Mouse (Mus musculus) forebrain, postnatal 0 days (tissue): ENCODE data around the gene Tnfsf11. TPM values are rescaled to one million over a fixed set of nuclear protein-coding genes. Genes with fewer than 3 reads are reported as not detected.

ENCODE experiments used
- ATAC-seq: fragments of 200-750 bp; cut with Nextera tagmentation; 2 replicates; pipeline ENCODE4 v1.8.0; 2017; ENCODE audit warnings: mild to moderate bottlenecking, moderate library complexity
- DNase-seq: peaks from one replicate; pipeline ENCODE4 v3.0.0-alpha.2; 2015
- H3K27ac ChIP-seq: fragments of 300-500 bp; sonication (generic); 2 replicates; pipeline ENCODE4 v1.5.1; 2014; ENCODE audit warnings: low read depth, mild to moderate bottlenecking, antibody characterized with exemption, low read length, moderate library complexity, mixed read lengths
- H3K27me3 ChIP-seq: fragments of 300-500 bp; sonication (generic); 2 replicates; pipeline ENCODE4 v1.6.1; 2014; ENCODE audit warnings: mild to moderate bottlenecking, low read length, mixed read lengths; ENCODE audit not compliant: insufficient read depth
- H3K36me3 ChIP-seq: fragments of 300-500 bp; sonication (generic); 2 replicates; pipeline ENCODE4 v1.6.1; 2014; ENCODE audit warnings: mild to moderate bottlenecking, moderate library complexity; ENCODE audit not compliant: insufficient read depth
- H3K4me1 ChIP-seq: fragments of 300-500 bp; sonication (generic); 2 replicates; pipeline ENCODE4 v1.6.1; 2014; ENCODE audit warnings: antibody characterized with exemption; ENCODE audit not compliant: insufficient read depth
- H3K4me2 ChIP-seq: fragments of 300-500 bp; sonication (generic); 2 replicates; pipeline ENCODE4 v1.6.1; 2014; ENCODE audit warnings: low read depth, mild to moderate bottlenecking, moderate library complexity
- H3K4me3 ChIP-seq: fragments of 300-500 bp; sonication (generic); 2 replicates; pipeline ENCODE4 v1.5.1; 2014; ENCODE audit warnings: low read depth, low read length, mixed read lengths
- H3K9ac ChIP-seq: fragments of 300-500 bp; sonication (generic); 2 replicates; pipeline ENCODE4 v1.6.1; 2014; ENCODE audit warnings: mild to moderate bottlenecking
- H3K9me3 ChIP-seq: fragments of 300-500 bp; sonication (generic); 2 replicates; pipeline ENCODE4 v1.6.1; 2016; ENCODE audit warnings: low read length
- CTCF ChIP-seq: sonication (generic); IDR thresholded peaks from 2 replicates; pipeline ENCODE4 v1.5.1; 2016; ENCODE audit warnings: antibody characterized with exemption, control low read depth, low read depth
- WGBS: fragments of 180-500 bp; shearing (Covaris S2); extraction: QIAGEN DNeasy Blood & Tissue Kit; methylation state at CpG from one replicate; pipeline ENCODE4 v1.1.7; 2014; 5-methylcytosine and 5-hydroxymethylcytosine counted together
- polyA plus RNA-seq: library from polyadenylated mRNA; unstranded; fragments of >200 nt; fragmentation: Nextera tagmentation; extraction: Ambion mirVana; gene quantifications from 2 replicates; pipeline ENCODE4 v1.2.1, GENCODE M21; 2015
- total RNA-seq: library from RNA; depleted of rRNA; stranded (reverse); fragments of >200 nt; gene quantifications from 2 replicates; pipeline ENCODE4 v1.2.3, GENCODE M21; 2014

Tnfsf11 gene
- total and polyA plus RNA-seq, 2 experiments from 2014 or later = 0.08 to 0.86 TPM

GRCm38 (mm10) chr14:78320248-78320647 is 12.4 kb upstream of the Tnfsf11 start:
- no peak for TF ChIP-seq CTCF
- Histone ChIP-seq H3K27ac (no peak overlapping the region), H3K4me3 (no peak overlapping the region), H3K36me3 (no peaks in the 10 kb centered on the region), H3K9ac (no peak overlapping the region), H3K4me1 (no peaks in the 10 kb centered on the region), H3K4me2 (no peak overlapping the region), H3K9me3 (no peaks in the 10 kb centered on the region), H3K27me3 (no peaks in the 10 kb centered on the region)
- 91% methylated on average over 6 of the region's 6 CpGs for WGBS
- DNase-seq (no peak), ATAC-seq (no peak)

- DNase-seq (no peak), ATAC-seq (no peak)
- Histone ChIP-seq H3K4me1 (no peaks in the 10 kb centered on the region), H3K9me3 (no peaks in the 10 kb centered on the region), H3K36me3 (no peaks in the 10 kb centered on the region), H3K27ac (no peak overlapping the region), H3K4me3 (no peak overlapping the region), H3K27me3 (no peaks in the 10 kb centered on the region), H3K4me2 (no peak overlapping the region), H3K9ac (no peak overlapping the region)
- WGBS = 80% methylated on average over 5 of the region's 5 CpGs
- no peak for TF ChIP-seq CTCF
Measured at GRCm38 (mm10) chr14:78319580-78319979, 11.7 kb upstream of the Tnfsf11 start.

DNA sequence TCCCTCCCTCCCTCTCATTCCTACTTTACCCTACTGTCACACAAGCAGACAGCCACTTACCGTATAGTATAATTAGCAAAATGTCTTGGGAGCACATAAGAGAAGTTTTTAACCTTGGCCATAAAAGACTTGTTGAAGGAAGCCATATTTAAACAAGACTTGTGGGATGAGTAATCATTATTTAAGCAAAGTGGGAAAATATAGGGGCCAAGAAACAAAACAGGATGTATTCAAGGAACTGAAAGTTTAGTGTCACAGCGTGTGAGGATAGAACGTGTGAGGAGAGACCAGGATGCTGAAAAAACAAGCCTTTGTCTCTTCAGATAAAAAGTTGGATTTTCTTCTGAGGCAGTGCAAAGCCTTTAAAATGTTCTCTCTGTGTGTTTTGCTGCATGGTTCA is 11.2 kb upstream of the Tnfsf11 start:
- DNase-seq = no peak
- TF ChIP-seq CTCF = no peak
- 64% methylated on average over 3 of the region's 3 CpGs for WGBS
- Histone ChIP-seq H3K4me3 (no peak overlapping the region), H3K36me3 (no peaks in the 10 kb centered on the region), H3K4me1 (no peaks in the 10 kb centered on the region), H3K27ac (no peak overlapping the region), H3K9ac (no peak overlapping the region), H3K4me2 (no peak overlapping the region), H3K27me3 (no peaks in the 10 kb centered on the region), H3K9me3 (no peaks in the 10 kb centered on the region)
- ATAC-seq = no peak

GRCm38 (mm10) chr14:78317623-78318022 is 9.8 kb upstream of the Tnfsf11 start:
- H3K4me1 ChIP-seq = no peaks in the 10 kb centered on the region
- no peaks in the 10 kb centered on the region for H3K27me3 ChIP-seq
- no peaks in the 10 kb centered on the region for H3K9me3 ChIP-seq
- no peak for TF ChIP-seq CTCF
- no peak overlapping the region for H3K4me3 ChIP-seq
- no peak overlapping the region for H3K4me2 ChIP-seq
- no peaks in the 10 kb centered on the region for H3K36me3 ChIP-seq
- no peak overlapping the region for H3K9ac ChIP-seq
- DNase-seq = no peak
- ATAC-seq = no peak
- no peak overlapping the region for H3K27ac ChIP-seq
- WGBS = 85% methylated on average over 5 of the region's 5 CpGs

DNA sequence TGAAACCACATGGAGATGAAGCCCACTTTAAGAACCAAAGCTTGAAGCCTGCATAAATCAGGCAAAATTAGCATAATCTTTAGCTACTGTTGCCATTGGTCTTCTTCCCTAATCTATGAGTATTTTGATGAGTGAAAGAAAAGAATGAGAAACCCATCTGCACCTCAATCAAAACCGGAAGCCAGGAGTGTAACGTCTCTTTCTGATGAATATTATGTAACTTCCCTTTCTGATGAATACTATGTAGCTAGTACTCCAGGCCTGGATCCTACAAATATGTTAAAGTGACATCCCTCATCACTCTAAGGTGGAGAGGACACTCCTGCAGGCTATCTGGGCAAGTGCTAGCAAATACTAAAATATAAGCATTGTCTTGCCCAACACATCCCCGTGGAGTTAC is 6.9 kb downstream of the Tnfsf11 start:
- no peaks in the 10 kb centered on the region for H3K4me1 ChIP-seq
- H3K4me2 ChIP-seq = no peak overlapping the region
- no peak for TF ChIP-seq CTCF
- no peak for DNase-seq
- no peak overlapping the region for H3K9ac ChIP-seq
- H3K27me3 ChIP-seq = peaks cover 2% of the 10 kb centered on the region; the same call in 1 of the 2 replicates
- H3K9me3 ChIP-seq = no peaks in the 10 kb centered on the region
- ATAC-seq = no peak
- 79% methylated on average over 3 of the region's 3 CpGs for WGBS
- H3K36me3 ChIP-seq = no peaks in the 10 kb centered on the region
- H3K4me3 ChIP-seq = no peak overlapping the region
- H3K27ac ChIP-seq = no peak overlapping the region

DNA sequence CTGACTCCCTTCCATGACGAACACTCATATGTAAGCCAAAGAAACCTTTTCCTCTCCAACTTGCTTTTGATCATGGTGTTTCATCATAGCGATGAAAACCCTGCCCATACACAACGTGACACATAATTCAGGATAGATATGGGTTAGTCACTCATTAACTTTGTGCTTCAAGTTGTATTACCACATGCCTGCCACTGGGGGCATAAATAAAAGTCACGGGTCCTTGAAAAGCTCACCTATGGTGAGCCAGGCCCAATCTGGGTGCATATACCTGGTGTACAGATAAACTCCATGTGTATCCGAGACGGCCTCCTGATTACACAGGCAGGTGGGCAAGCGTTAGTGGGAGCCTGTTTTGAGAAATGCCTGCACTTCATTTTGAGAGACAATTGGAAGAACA is 15.2 kb downstream of the Tnfsf11 start:
- H3K4me1 ChIP-seq = peaks cover 4% of the 10 kb centered on the region; the same call in 1 of the 2 replicates
- H3K9me3 ChIP-seq = no peaks in the 10 kb centered on the region
- H3K27ac ChIP-seq = no peak overlapping the region
- no peaks in the 10 kb centered on the region for H3K36me3 ChIP-seq
- WGBS = 92% methylated on average over 7 of the region's 7 CpGs
- H3K4me3 ChIP-seq = no peak overlapping the region
- no peaks in the 10 kb centered on the region for H3K27me3 ChIP-seq
- peak; percentile 29 for TF ChIP-seq CTCF
- no peak overlapping the region for H3K4me2 ChIP-seq
- no peak for DNase-seq
- no peak for ATAC-seq
- no peak overlapping the region for H3K9ac ChIP-seq

- H3K9ac ChIP-seq = no peak overlapping the region
- no peaks in the 10 kb centered on the region for H3K27me3 ChIP-seq
- WGBS = 59% methylated on average over 9 of the region's 9 CpGs
- DNase-seq = no peak
- no peak overlapping the region for H3K4me3 ChIP-seq
- H3K4me1 ChIP-seq = peaks cover 4% of the 10 kb centered on the region; the same call in 1 of the 2 replicates
- no peaks in the 10 kb centered on the region for H3K9me3 ChIP-seq
- ATAC-seq = no peak
- no peak for TF ChIP-seq CTCF
- H3K27ac ChIP-seq = no peak overlapping the region
- no peaks in the 10 kb centered on the region for H3K36me3 ChIP-seq
- H3K4me2 ChIP-seq = no peak overlapping the region
Measured at GRCm38 (mm10) chr14:78289912-78290523, 17.8 kb downstream of the Tnfsf11 start.
